Mouse (Mus musculus) adrenal gland, adult 8-10 months (tissue): Measurements from ENCODE around the gene Pfn5. TPM values are rescaled to one million over a fixed set of nuclear protein-coding genes. Genes with fewer than 3 reads are reported as not detected.
"Not testable (repeated sequence)": the region's sequence is repeated elsewhere in the genome, so short reads cannot be mapped to it uniquely, and the experiment has no call there.

Source experiments
- DNase-seq: peaks from one replicate; pipeline ENCODE4 v3.0.0; 2022
- total RNA-seq, 4 experiments: library from RNA; stranded (reverse); gene quantifications; 2 replicates each; pipeline ENCODE4 v1.2.4; 2022

Gene Pfn5
- not detected for total RNA-seq

- DNase-seq: no peak
These were observed at the start of gene Pfn5, which contains the start of gene Asb12 for GRCm38 (mm10) chrX:95557887-95558286. Gene Pfn5 (plus strand): TSS chrX:95558104. Gene Asb12 (minus strand): TSS chrX:95557987.

- no peak for DNase-seq
These were observed 34.0 kb upstream of the Pfn5 start for GRCm38 (mm10) chrX:95523883-95524282.

- DNase-seq: no peak
These were observed 32.7 kb upstream of the Pfn5 start for GRCm38 (mm10) chrX:95525166-95525565.

GRCm38 (mm10) chrX:95535493-95535892 is 22.4 kb upstream of the Pfn5 start:
- not testable (repeated sequence) for DNase-seq

- DNase-seq: no peak
These were observed 3.6 kb upstream of the Pfn5 start for GRCm38 (mm10) chrX:95554321-95554720.

GRCm38 (mm10) chrX:95600609-95601008 is 42.7 kb downstream of the Pfn5 start:
- no peak for DNase-seq

Other genes starting within 250 kb of the Pfn5 start
- 10 to 100 TPM in 2 of 4 experiments, 1 to 10 TPM in 2; 9.0 to 13.9 (median 10.8) TPM for gene Amer1, start 113.2 kb upstream of the Pfn5 start, total RNA-seq
- under 1 TPM in 2 of 4 experiments, not detected in 2; 0.37 to 0.78 TPM for gene Asb12, start 117 bp upstream of the Pfn5 start, total RNA-seq
- 1 to 10 TPM; 2.8 to 5.7 (median 4.4) TPM for gene Zc4h2, start 100.4 kb downstream of the Pfn5 start, total RNA-seq
- 1 to 10 TPM; 3.4 to 6.5 (median 5.6) TPM for gene Zc3h12b, start 153.6 kb downstream of the Pfn5 start, total RNA-seq